In genomic region chr15:26795518-26795917, GRCm38 (mm10) we compare ENCODE assay signal across 9 mouse cellular contexts.
DNase-seq lines count a peak whose midpoint lies in the region; ATAC-seq and TF ChIP-seq lines count a peak whose summit lies in the region.
"Had no signal": no experiment of that assay in that cellular context is flagged by ENCODE, and none has a peak within 500 bp of the region (broad histone marks: within the 10 kb centered on the region; RNA-seq: fewer than 3 reads in every experiment).

No protein-coding gene starts in this region.

- H3K27me3 ChIP-seq in embryonic facial prominence, embryonic 14.5 days (replicated peaks; ENCODE audit: control insufficient read depth, insufficient read depth, low read length), result no peaks in the 10 kb centered on the region
- no peaks in the 10 kb centered on the region for H3K27me3 ChIP-seq in midbrain, embryonic 13.5 days
- H3K27me3 ChIP-seq in heart, embryonic 10.5 days (ENCODE audit: insufficient read depth, poor library complexity, severe bottlenecking), result no peaks in the 10 kb centered on the region
- H3K27me3 ChIP-seq: embryonic facial prominence, embryonic 12.5 days had no signal

- no peak overlapping the region for H3K4me2 ChIP-seq in embryonic facial prominence, embryonic 14.5 days (ENCODE audit: low read depth, low read length)
- H3K4me2 ChIP-seq in midbrain, embryonic 13.5 days (replicated peaks), result no peak overlapping the region
- H3K4me2 ChIP-seq: embryonic facial prominence, embryonic 12.5 days had no signal

- no peak overlapping the region for H3K27ac ChIP-seq in embryonic facial prominence, embryonic 14.5 days (replicated peaks; ENCODE audit: low read depth, low read length)
- H3K27ac ChIP-seq in layer of hippocampus, adult 2 months, result peak overlapping the region; percentile 59; the same call in 1 of the 2 replicates
- no peak overlapping the region for H3K27ac ChIP-seq in midbrain, embryonic 13.5 days
- H3K27ac ChIP-seq in heart, embryonic 10.5 days, result no peak overlapping the region
- H3K27ac ChIP-seq: embryonic facial prominence, embryonic 12.5 days had no signal

- H3K9me3 ChIP-seq in embryonic facial prominence, embryonic 14.5 days (ENCODE audit: control insufficient read depth, low read length), result no peaks in the 10 kb centered on the region
- no peaks in the 10 kb centered on the region for H3K9me3 ChIP-seq in midbrain, embryonic 13.5 days
- H3K9me3 ChIP-seq in heart, embryonic 10.5 days, result no peaks in the 10 kb centered on the region
- H3K9me3 ChIP-seq: embryonic facial prominence, embryonic 12.5 days had no signal

- H3K4me3 ChIP-seq in embryonic facial prominence, embryonic 14.5 days (ENCODE audit: low read depth, low read length), result no peak overlapping the region
- no peak overlapping the region for H3K4me3 ChIP-seq in layer of hippocampus, adult 2 months
- H3K4me3 ChIP-seq in midbrain, embryonic 13.5 days (replicated peaks), result no peak overlapping the region
- H3K4me3 ChIP-seq in heart, embryonic 10.5 days, result no peak overlapping the region
- H3K4me3 ChIP-seq: embryonic facial prominence, embryonic 12.5 days had no signal

- TF ChIP-seq CTCF in layer of hippocampus, adult 2 months (conservative IDR thresholded peaks at IDR 0.05), result no peak

- peaks cover 9% of the 10 kb centered on the region for H3K4me1 ChIP-seq in embryonic facial prominence, embryonic 14.5 days (ENCODE audit: control insufficient read depth, insufficient read depth, low read length)
- H3K4me1 ChIP-seq in midbrain, embryonic 13.5 days (replicated peaks), result peaks cover 5% of the 10 kb centered on the region; the same call in 1 of the 2 replicates
- peaks cover 8% of the 10 kb centered on the region; the same call in 1 of the 2 replicates for H3K4me1 ChIP-seq in heart, embryonic 10.5 days

- 39% methylated on average over 6 of the region's 6 CpGs for WGBS in embryonic facial prominence, embryonic 14.5 days
- 45% methylated on average over 6 of the region's 6 CpGs for WGBS in midbrain, embryonic 13.5 days
- 43% methylated on average over 6 of the region's 6 CpGs for WGBS in heart, embryonic 10.5 days

- ATAC-seq in embryonic facial prominence, embryonic 14.5 days (ENCODE audit: low read depth), result peak; percentile 60; the same call in 1 of the 2 replicates
- peak; percentile 84 for ATAC-seq in midbrain, embryonic 13.5 days

- H3K9ac ChIP-seq in embryonic facial prominence, embryonic 14.5 days (ENCODE audit: low read depth, low read length), result no peak overlapping the region
- no peak overlapping the region for H3K9ac ChIP-seq in midbrain, embryonic 13.5 days (replicated peaks)
- H3K9ac ChIP-seq: embryonic facial prominence, embryonic 12.5 days had no signal

- no peaks in the 10 kb centered on the region for H3K36me3 ChIP-seq in embryonic facial prominence, embryonic 14.5 days (ENCODE audit: control insufficient read depth, insufficient read depth, low read length)
- H3K36me3 ChIP-seq in midbrain, embryonic 13.5 days, result no peaks in the 10 kb centered on the region
- H3K36me3 ChIP-seq in heart, embryonic 10.5 days, result no peaks in the 10 kb centered on the region
- H3K36me3 ChIP-seq: embryonic facial prominence, embryonic 12.5 days had no signal

- peak; percentile 24 for DNase-seq in adrenal gland, postnatal 14 days
- peak; percentile 47 for DNase-seq in embryonic facial prominence, embryonic 14.5 days (ENCODE audit: low spot score)
- DNase-seq in layer of hippocampus, adult 2 months (ENCODE audit: low spot score in 2 of 2), result peak; percentile 51 to 56
- DNase-seq in heart, embryonic 10.5 days (ENCODE audit: low spot score), result no peak
- no peak for DNase-seq in spleen, adult 18-20 months
- no peak for DNase-seq in lung, adult 18-20 months
- DNase-seq in cerebellum, adult 8-10 months, result no peak

Comparison
In these comparisons a context has a peak if more than half of its experiments do, and no peak if none do; other contexts are left out.
1. DNase-seq: peak in adrenal gland, postnatal 14 days (single experiment), embryonic facial prominence, embryonic 14.5 days (single experiment) and layer of hippocampus, adult 2 months (2 of 2); none in heart, embryonic 10.5 days (single experiment), spleen, adult 18-20 months (0 of 2), lung, adult 18-20 months (0 of 2) and cerebellum, adult 8-10 months (single experiment).